Mouse (Mus musculus): ENCODE results near the gene Cldn34b1.
"Not testable (repeated sequence)": the region's sequence is repeated elsewhere in the genome, so short reads cannot be mapped to it uniquely, and the experiment has no call there.

The Cldn34b1 gene

GRCm38 (mm10) chrX:154890167-154890566 lies at the start of gene Cldn34b1:
Gene Cldn34b1, minus strand, starts transcription at chrX:154890267.
- not testable (repeated sequence) for DNase-seq (ENCODE audit: inconsistent ontology term)

- DNase-seq (ENCODE audit: inconsistent ontology term) = not testable (repeated sequence)
Measured at GRCm38 (mm10) chrX:154935887-154936286, 45.8 kb upstream of the Cldn34b1 start, which contains the start of gene Magea6. Gene Magea6, minus strand, starts transcription at chrX:154935987.

Data from Muller cell, postnatal 12 days (primary cell).